Mouse (Mus musculus) testis, adult 2 months (tissue): Measurements from ENCODE around the gene Tex12.

Experiments
- CTCF ChIP-seq: fragments of 200-500 bp; IDR thresholded peaks from 2 replicates; pipeline ENCODE4 v1.5.1; 2012; ENCODE audit warnings: low read depth, mild to moderate bottlenecking, inconsistent platforms, low read length, moderate library complexity; ENCODE audit not compliant: control insufficient read depth, insufficient read depth, insufficient replicate concordance
- POLR2A ChIP-seq: fragments of 200-500 bp; IDR thresholded peaks from 2 replicates; pipeline ENCODE4 v1.6.1; 2012; ENCODE audit warnings: low read depth, mild to moderate bottlenecking, inconsistent platforms, low read length, moderate library complexity; ENCODE audit not compliant: control insufficient read depth

GRCm38 (mm10) chr9:50525585-50525984 lies 35.5 kb downstream of the Tex12 start:
- TF ChIP-seq CTCF, result no peak
- TF ChIP-seq POLR2A, result no peak
